Mouse (Mus musculus): ENCODE measurements at regions not wholly inside any gene's neighbourhood (a gene's known extent, or its start where the extent isn't known, plus 50 kb on each side); places are given as distances from the start of the nearest gene placed in this dataset.

GRCm38 (mm10) chr6:31321902-31322301 is 76.6 kb upstream of the Mkln1 start:
- peaks cover 5% of the 10 kb centered on the region; the same call in 1 of the 2 replicates for H3K4me1 ChIP-seq
- no peaks in the 10 kb centered on the region for H3K9me3 ChIP-seq
- H3K4me2 ChIP-seq (replicated peaks), result no peak overlapping the region
- H3K36me3 ChIP-seq, result no peaks in the 10 kb centered on the region
- WGBS, result 78% methylated on average over 10 of the region's 10 CpGs
- H3K4me3 ChIP-seq, result no peak overlapping the region
- H3K27ac ChIP-seq, result no peak overlapping the region
- ATAC-seq (ENCODE audit: low FRiP score, low read depth), result no peak
- no peak overlapping the region for H3K9ac ChIP-seq
- no peaks in the 10 kb centered on the region for H3K27me3 ChIP-seq (replicated peaks)

DNA sequence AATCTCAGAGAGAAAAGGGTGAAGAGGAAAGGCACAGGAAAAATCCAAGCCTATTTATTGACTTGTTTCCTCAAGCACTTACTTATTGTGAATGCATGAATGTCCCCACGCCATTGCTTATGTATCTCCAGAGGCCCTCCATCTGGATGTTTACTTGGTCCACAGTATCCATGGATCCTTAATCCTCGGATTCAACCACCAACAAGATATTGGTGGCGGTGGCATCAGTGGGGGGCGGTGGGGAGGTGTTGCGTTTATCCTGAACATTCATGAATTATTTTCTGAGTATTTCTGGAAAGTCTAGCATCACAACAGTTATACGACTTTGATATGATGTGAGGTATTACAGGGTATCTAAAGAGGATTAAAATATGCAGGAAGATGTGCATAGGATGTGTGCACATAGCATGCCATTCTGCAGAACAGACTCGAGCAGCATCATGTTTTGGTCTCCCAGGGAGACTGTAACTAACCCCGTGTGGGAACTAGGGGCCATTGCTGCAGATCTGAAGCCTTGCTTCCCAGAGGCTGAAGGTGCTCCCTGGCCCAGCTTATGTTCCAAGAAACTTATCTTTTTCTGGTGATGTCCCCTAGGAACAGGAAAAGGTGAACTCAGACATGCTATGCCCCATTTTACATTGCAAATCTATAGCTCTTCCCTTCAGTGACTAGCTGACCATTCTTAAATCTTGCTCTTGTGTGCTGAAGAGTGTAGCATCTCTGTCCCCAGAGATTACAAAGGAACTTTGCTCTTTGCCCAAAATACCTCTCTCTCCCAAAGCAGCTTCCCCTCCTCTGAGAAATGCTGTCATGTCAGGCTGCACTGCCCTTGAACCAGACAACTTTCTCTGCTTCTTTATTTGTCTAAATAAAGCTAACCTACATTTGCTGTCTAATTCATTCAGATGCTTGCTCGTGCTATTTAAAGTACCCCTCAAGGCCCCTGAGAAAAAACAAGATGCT is 75.0 kb upstream of the Mkln1 start:
- WGBS, result 74% methylated on average over 9 of the region's 9 CpGs
- ATAC-seq (ENCODE audit: low FRiP score, low read depth), result no peak
- no peaks in the 10 kb centered on the region for H3K36me3 ChIP-seq

GRCm38 (mm10) chr6:31324717-31325116 is 73.8 kb upstream of the Mkln1 start:
- ATAC-seq (ENCODE audit: low FRiP score, low read depth), result no peak
- H3K9ac ChIP-seq, result no peak overlapping the region
- no peaks in the 10 kb centered on the region for H3K9me3 ChIP-seq
- no peaks in the 10 kb centered on the region for H3K36me3 ChIP-seq
- no peak overlapping the region for H3K27ac ChIP-seq
- no peak overlapping the region for H3K4me3 ChIP-seq
- H3K4me1 ChIP-seq, result no peaks in the 10 kb centered on the region
- H3K4me2 ChIP-seq (replicated peaks), result no peak overlapping the region
- no peaks in the 10 kb centered on the region for H3K27me3 ChIP-seq (replicated peaks)
- 60% methylated on average over 6 of the region's 6 CpGs for WGBS

More for the DNA sequence above, 75.0 kb upstream of the Mkln1 start:
- Histone ChIP-seq H3K4me1 (peaks cover 2% of the 10 kb centered on the region; the same call in 1 of the 2 replicates), H3K9me3 (no peaks in the 10 kb centered on the region), H3K4me2 (replicated peaks) (no peak overlapping the region), H3K27me3 (replicated peaks) (no peaks in the 10 kb centered on the region), H3K4me3 (no peak overlapping the region), H3K27ac (no peak overlapping the region), H3K9ac (no peak overlapping the region)

- Histone ChIP-seq H3K36me3 (no peaks in the 10 kb centered on the region), H3K9ac (no peak overlapping the region), H3K27me3 (replicated peaks) (no peaks in the 10 kb centered on the region), H3K27ac (no peak overlapping the region), H3K9me3 (no peaks in the 10 kb centered on the region), H3K4me1 (no peaks in the 10 kb centered on the region), H3K4me3 (no peak overlapping the region), H3K4me2 (replicated peaks) (no peak overlapping the region)
- 83% methylated on average over 1 of the region's 1 CpGs for WGBS
- ATAC-seq (ENCODE audit: low FRiP score, low read depth), result no peak
Observed at GRCm38 (mm10) chr6:31325621-31326020, 72.9 kb upstream of the Mkln1 start.

DNA sequence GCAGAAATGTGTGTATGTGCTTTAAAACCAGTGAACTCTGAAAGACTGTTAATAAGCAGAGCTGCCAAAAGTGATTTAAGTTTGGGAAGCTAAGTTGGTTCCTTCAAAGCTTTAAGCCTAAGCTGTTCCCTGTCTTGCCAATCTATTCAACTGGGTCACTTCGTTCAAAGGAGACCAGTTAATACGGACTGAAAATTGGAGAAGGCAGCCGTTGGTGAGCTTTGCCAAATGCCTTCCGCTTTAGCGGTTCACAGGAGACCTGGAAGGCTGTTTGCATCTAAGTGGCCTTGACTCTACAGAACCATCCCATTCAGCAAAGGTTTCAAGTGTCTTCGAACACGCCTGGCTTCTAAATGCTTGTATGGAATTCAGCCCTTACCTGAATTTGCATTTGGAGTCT is 68.2 kb upstream of the Mkln1 start:
- Histone ChIP-seq H3K9me3 (no peaks in the 10 kb centered on the region), H3K9ac (no peak overlapping the region), H3K27me3 (replicated peaks) (no peaks in the 10 kb centered on the region), H3K4me2 (replicated peaks) (no peak overlapping the region), H3K4me3 (no peak overlapping the region), H3K36me3 (no peaks in the 10 kb centered on the region), H3K27ac (no peak overlapping the region), H3K4me1 (no peaks in the 10 kb centered on the region)
- WGBS, result 89% methylated on average over 7 of the region's 7 CpGs
- no peak for ATAC-seq (ENCODE audit: low FRiP score, low read depth)

GRCm38 (mm10) chr6:31330868-31331267 is 67.7 kb upstream of the Mkln1 start:
- no peak overlapping the region for H3K4me2 ChIP-seq (replicated peaks)
- ATAC-seq (ENCODE audit: low FRiP score, low read depth), result no peak
- no peak overlapping the region for H3K9ac ChIP-seq
- H3K4me3 ChIP-seq, result no peak overlapping the region
- H3K27ac ChIP-seq, result no peak overlapping the region
- H3K9me3 ChIP-seq, result no peaks in the 10 kb centered on the region
- 92% methylated on average over 3 of the region's 3 CpGs for WGBS
- no peaks in the 10 kb centered on the region for H3K36me3 ChIP-seq
- H3K4me1 ChIP-seq, result no peaks in the 10 kb centered on the region
- H3K27me3 ChIP-seq (replicated peaks), result no peaks in the 10 kb centered on the region

GRCm38 (mm10) chr6:31332254-31332653 is 66.3 kb upstream of the Mkln1 start:
- H3K4me1 ChIP-seq, result no peaks in the 10 kb centered on the region
- no peaks in the 10 kb centered on the region for H3K9me3 ChIP-seq
- no peak for ATAC-seq (ENCODE audit: low FRiP score, low read depth)
- H3K4me3 ChIP-seq, result no peak overlapping the region
- H3K27ac ChIP-seq, result no peak overlapping the region
- 82% methylated on average over 6 of the region's 6 CpGs for WGBS
- no peak overlapping the region for H3K9ac ChIP-seq
- no peaks in the 10 kb centered on the region for H3K27me3 ChIP-seq (replicated peaks)
- H3K4me2 ChIP-seq (replicated peaks), result no peak overlapping the region
- no peaks in the 10 kb centered on the region for H3K36me3 ChIP-seq

DNA sequence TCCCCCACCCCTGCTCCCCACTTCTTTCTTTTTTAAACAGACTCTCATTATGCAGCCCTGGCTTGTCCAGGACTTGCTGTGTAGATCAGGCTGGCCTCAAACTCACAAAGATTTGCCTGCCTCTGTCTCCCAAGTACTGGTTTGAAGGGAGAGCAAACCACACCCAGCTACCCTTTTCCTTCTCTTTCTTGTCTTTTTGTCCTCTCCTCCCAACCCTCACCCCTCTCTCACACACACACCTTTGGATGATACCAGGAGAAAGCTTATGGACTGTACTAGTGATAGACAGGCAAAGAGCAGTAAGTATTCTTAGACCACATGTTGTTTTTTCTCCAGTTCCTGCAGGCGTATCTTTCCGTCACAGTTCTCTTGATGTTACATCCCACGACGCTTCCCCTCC is 65.8 kb upstream of the Mkln1 start:
- no peak overlapping the region for H3K27ac ChIP-seq
- no peaks in the 10 kb centered on the region for H3K4me1 ChIP-seq
- no peaks in the 10 kb centered on the region for H3K27me3 ChIP-seq (replicated peaks)
- no peaks in the 10 kb centered on the region for H3K9me3 ChIP-seq
- H3K4me3 ChIP-seq, result no peak overlapping the region
- H3K36me3 ChIP-seq, result no peaks in the 10 kb centered on the region
- H3K4me2 ChIP-seq (replicated peaks), result no peak overlapping the region
- 76% methylated on average over 4 of the region's 4 CpGs for WGBS
- no peak overlapping the region for H3K9ac ChIP-seq
- ATAC-seq (ENCODE audit: low FRiP score, low read depth), result no peak

DNA sequence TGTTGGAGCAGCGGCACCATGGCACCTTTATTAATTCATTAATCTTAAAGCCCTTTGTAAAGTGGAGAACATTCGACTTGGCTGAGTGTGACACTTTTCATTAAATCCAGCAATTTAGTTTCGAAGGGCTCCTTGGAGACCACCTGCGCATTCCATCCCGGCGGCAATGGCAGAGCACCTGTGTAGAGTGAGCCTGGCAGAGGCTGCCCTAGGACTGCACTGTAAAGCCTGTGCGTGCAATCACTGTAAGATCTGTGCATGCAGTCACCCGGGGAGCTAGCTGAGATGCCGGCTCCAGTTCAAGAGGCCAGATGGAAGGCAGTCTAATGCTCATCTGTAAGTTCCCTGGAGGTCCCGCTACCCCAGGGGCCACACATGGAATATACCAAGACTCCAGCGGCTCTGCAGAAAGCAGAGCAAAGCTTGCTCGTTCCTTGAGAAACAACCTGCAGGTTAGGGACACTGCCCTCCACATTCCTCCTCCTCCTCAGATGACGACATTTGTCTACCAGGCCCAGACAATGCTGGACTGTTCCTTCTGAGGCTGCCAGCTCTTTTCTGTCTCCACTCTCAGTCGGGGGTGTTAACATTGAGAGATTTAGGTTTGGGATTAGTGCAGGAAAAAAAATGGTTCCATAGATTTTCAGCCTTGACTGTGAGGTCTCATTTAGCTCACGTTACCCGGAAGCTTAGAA is 65.2 kb upstream of the Mkln1 start:
- Histone ChIP-seq H3K4me3 (no peak overlapping the region), H3K9ac (no peak overlapping the region), H3K4me2 (replicated peaks) (no peak overlapping the region), H3K4me1 (no peaks in the 10 kb centered on the region), H3K27ac (no peak overlapping the region), H3K9me3 (no peaks in the 10 kb centered on the region), H3K27me3 (replicated peaks) (no peaks in the 10 kb centered on the region), H3K36me3 (no peaks in the 10 kb centered on the region)
- 73% methylated on average over 16 of the region's 16 CpGs for WGBS
- no peak for ATAC-seq (ENCODE audit: low FRiP score, low read depth)

DNA sequence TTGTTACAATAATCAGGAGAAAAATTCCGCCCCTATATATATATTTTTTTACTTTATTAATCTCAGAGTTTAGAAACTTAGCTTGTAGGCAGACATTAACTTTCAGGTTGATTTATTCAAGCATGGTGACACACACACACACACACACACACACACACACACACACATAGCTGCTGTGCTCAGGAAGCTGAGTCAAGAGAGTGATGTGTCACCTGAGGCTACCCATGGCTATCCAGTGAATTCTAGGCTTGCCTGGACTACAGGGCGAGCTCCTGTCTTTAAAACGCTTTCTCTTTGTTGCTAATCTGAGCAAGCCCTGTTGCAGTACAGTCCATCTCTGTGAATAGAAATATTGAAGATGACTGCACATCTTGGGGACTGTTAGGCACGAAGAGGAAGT is 64.4 kb upstream of the Mkln1 start:
- Histone ChIP-seq H3K27me3 (replicated peaks) (no peaks in the 10 kb centered on the region), H3K36me3 (no peaks in the 10 kb centered on the region), H3K27ac (no peak overlapping the region), H3K4me1 (no peaks in the 10 kb centered on the region), H3K4me3 (no peak overlapping the region), H3K9ac (no peak overlapping the region), H3K4me2 (replicated peaks) (no peak overlapping the region), H3K9me3 (no peaks in the 10 kb centered on the region)
- ATAC-seq (ENCODE audit: low FRiP score, low read depth), result no peak
- 89% methylated on average over 4 of the region's 4 CpGs for WGBS

DNA sequence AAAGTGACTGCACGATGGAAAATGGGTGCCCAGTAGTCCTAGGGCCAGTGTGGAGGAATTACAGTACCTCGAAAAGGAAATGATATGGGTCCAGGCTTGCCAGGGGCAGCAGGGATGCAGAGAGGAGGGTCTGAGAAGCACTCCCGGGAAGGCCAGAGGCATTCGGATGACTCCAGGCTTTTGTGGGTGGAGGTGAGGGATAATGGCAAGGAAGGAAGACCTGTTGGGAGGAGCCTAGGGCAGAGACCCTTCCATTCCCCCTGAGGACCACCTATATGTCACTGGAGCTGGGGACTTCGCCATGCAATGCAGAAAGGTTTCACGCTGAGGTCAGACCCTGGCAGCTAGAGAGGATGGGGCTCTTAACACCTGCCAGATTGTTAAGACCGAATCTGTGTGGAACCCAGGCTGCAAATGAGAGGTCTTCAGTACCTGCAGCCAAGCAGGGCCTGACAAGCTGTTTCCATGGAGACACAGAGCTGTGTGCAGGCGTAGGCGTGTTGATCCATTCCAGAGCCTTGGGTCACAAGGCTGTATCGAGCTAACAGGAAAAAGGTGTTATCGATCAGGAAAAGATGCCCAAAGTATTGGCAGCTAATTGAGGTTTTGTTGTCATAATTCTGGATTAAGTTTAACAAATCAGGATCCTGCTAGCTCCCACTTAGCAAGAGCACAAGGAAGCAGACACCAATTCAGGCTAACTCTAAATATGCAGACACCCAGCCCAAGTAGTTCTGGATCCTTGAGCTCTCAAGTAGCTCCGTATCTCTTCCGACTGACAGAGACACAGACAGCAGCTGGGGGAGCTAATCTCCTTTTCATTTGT is 59.2 kb upstream of the Mkln1 start:
- H3K4me2 ChIP-seq (replicated peaks), result no peak overlapping the region
- no peak overlapping the region for H3K4me3 ChIP-seq
- no peak overlapping the region for H3K9ac ChIP-seq
- H3K27me3 ChIP-seq (replicated peaks), result no peaks in the 10 kb centered on the region
- no peaks in the 10 kb centered on the region for H3K36me3 ChIP-seq
- ATAC-seq (ENCODE audit: low FRiP score, low read depth), result no peak
- 70% methylated on average over 13 of the region's 13 CpGs for WGBS
- no peak overlapping the region for H3K27ac ChIP-seq
- H3K4me1 ChIP-seq, result no peaks in the 10 kb centered on the region
- H3K9me3 ChIP-seq, result no peaks in the 10 kb centered on the region

DNA sequence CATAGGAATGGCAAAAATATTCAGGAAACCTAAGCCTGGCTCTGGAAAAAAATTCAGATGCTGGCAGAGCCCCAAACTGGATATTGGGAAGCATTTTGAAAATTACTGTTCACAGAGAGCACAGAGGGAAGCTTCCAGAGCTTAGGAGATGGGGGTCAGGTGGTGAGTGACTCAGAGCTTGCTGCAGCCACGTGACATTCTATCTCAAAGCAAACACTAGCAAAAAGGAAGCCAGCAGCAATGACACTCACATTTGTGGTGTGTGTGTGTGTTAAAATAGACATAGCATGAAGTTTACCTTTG is 58.6 kb upstream of the Mkln1 start:
- Histone ChIP-seq H3K4me3 (no peak overlapping the region), H3K36me3 (no peaks in the 10 kb centered on the region), H3K9ac (no peak overlapping the region), H3K27me3 (replicated peaks) (no peaks in the 10 kb centered on the region), H3K27ac (no peak overlapping the region), H3K4me2 (replicated peaks) (no peak overlapping the region), H3K9me3 (no peaks in the 10 kb centered on the region), H3K4me1 (no peaks in the 10 kb centered on the region)
- WGBS, result 54% methylated on average over 1 of the region's 1 CpGs
- ATAC-seq (ENCODE audit: low FRiP score, low read depth), result no peak

All from neural tube, embryonic 12.5 days (tissue).